Mouse (Mus musculus) liver, postnatal 0 days (tissue): ENCODE data around the gene Rftn1.

ENCODE experiments used
- CTCF ChIP-seq: sonication (generic); IDR thresholded peaks from 2 replicates; pipeline ENCODE4 v1.5.1; 2016; ENCODE audit warnings: antibody characterized with exemption, low read depth
- EP300 ChIP-seq: IDR thresholded peaks from 2 replicates; pipeline ENCODE4 v1.6.1; 2016; ENCODE audit warnings: antibody characterized with exemption, low read depth, mild to moderate bottlenecking

- TF ChIP-seq EP300 (no peak), CTCF (no peak)
Observed at GRCm38 (mm10) chr17:50180899-50181570, 9.4 kb downstream of the Rftn1 start.
